Mouse (Mus musculus) E14TG2a.4 (cell line): ENCODE results near the gene Mfsd6l.
A peak's percentile ranks its signal among the peaks of the same experiment; 100 is the strongest.

Source experiments
- H3K27me3 ChIP-seq: 2 replicates; pipeline ENCODE4 v1.6.1; 2014; ENCODE audit warnings: low read length, control low read depth; ENCODE audit not compliant: insufficient read depth
- H3K36me3 ChIP-seq: 2 replicates; pipeline ENCODE4 v1.6.1; 2014; ENCODE audit warnings: low read length, control low read depth; ENCODE audit not compliant: insufficient read depth
- H3K4me1 ChIP-seq: replicated peaks from 2 replicates; pipeline ENCODE4 v1.6.1; 2014; ENCODE audit warnings: low read depth, low read length, control low read depth
- H3K4me3 ChIP-seq: replicated peaks from 2 replicates; pipeline ENCODE4 v1.5.1; 2014; ENCODE audit warnings: mild to moderate bottlenecking, low read length
- H3K9me3 ChIP-seq: 2 replicates; pipeline ENCODE4 v1.6.1; 2014; ENCODE audit warnings: low read length, control low read depth
- CTCF ChIP-seq: conservative IDR thresholded peaks from 2 replicates; pipeline ENCODE4 v1.5.1; 2014; ENCODE audit warnings: low read length
- NANOG ChIP-seq: IDR thresholded peaks from 2 replicates; pipeline ENCODE4 v1.6.1; 2014; ENCODE audit warnings: borderline replicate concordance, low read length, mixed read lengths
- POU5F1 ChIP-seq: IDR thresholded peaks from 2 replicates; pipeline ENCODE4 v1.6.1; 2014; ENCODE audit warnings: low read length, borderline replicate concordance

Gene Mfsd6l

GRCm38 (mm10) chr11:68544554-68544953 lies 11.4 kb upstream of the Mfsd6l start:
- Histone ChIP-seq H3K9me3 (no peaks in the 10 kb centered on the region), H3K4me1 (peaks cover 6% of the 10 kb centered on the region), H3K27me3 (peaks cover 24% of the 10 kb centered on the region), H3K4me3 (no peak overlapping the region), H3K36me3 (no peaks in the 10 kb centered on the region)
- TF ChIP-seq POU5F1 (no peak), CTCF (no peak), NANOG (no peak)

GRCm38 (mm10) chr11:68545172-68545571 lies 10.8 kb upstream of the Mfsd6l start:
- Histone ChIP-seq H3K36me3 (no peaks in the 10 kb centered on the region), H3K4me3 (no peak overlapping the region), H3K9me3 (no peaks in the 10 kb centered on the region), H3K4me1 (peaks cover 6% of the 10 kb centered on the region), H3K27me3 (peaks cover 19% of the 10 kb centered on the region)
- TF ChIP-seq POU5F1: no peak
- TF ChIP-seq NANOG: no peak
- no peak for TF ChIP-seq CTCF

GRCm38 (mm10) chr11:68545682-68546222 lies 10.2 kb upstream of the Mfsd6l start:
- Histone ChIP-seq H3K9me3 (no peaks in the 10 kb centered on the region), H3K4me1 (peaks cover 6% of the 10 kb centered on the region), H3K27me3 (peaks cover 17% of the 10 kb centered on the region), H3K4me3 (no peak overlapping the region), H3K36me3 (no peaks in the 10 kb centered on the region)
- no peak for TF ChIP-seq NANOG
- no peak for TF ChIP-seq POU5F1
- TF ChIP-seq CTCF: no peak

- Histone ChIP-seq H3K9me3 (no peaks in the 10 kb centered on the region), H3K36me3 (no peaks in the 10 kb centered on the region), H3K27me3 (peaks cover 20% of the 10 kb centered on the region), H3K4me1 (peaks cover 6% of the 10 kb centered on the region), H3K4me3 (no peak overlapping the region)
- no peak for TF ChIP-seq CTCF
- TF ChIP-seq POU5F1: no peak
- no peak for TF ChIP-seq NANOG
These were observed 8.5 kb upstream of the Mfsd6l start for GRCm38 (mm10) chr11:68547484-68547883.

- no peaks in the 10 kb centered on the region for H3K9me3 ChIP-seq
- H3K4me1 ChIP-seq: peaks cover 13% of the 10 kb centered on the region
- H3K27me3 ChIP-seq: peaks cover 10% of the 10 kb centered on the region; the same call in 1 of the 2 replicates
- TF ChIP-seq CTCF (peak; percentile 80), POU5F1 (no peak)
- H3K36me3 ChIP-seq: no peaks in the 10 kb centered on the region
- no peak overlapping the region for H3K4me3 ChIP-seq
These were observed 6.4 kb upstream of the Mfsd6l start for GRCm38 (mm10) chr11:68549597-68549996.

GRCm38 (mm10) chr11:68550358-68550757 lies 5.6 kb upstream of the Mfsd6l start:
- peaks cover 10% of the 10 kb centered on the region; the same call in 1 of the 2 replicates for H3K27me3 ChIP-seq

GRCm38 (mm10) chr11:68553981-68554471 lies 2.0 kb upstream of the Mfsd6l start:
- H3K27me3 ChIP-seq: peaks cover 34% of the 10 kb centered on the region
- TF ChIP-seq POU5F1: no peak
- TF ChIP-seq CTCF: peak; percentile 62
- no peaks in the 10 kb centered on the region for H3K36me3 ChIP-seq

More at GRCm38 (mm10) chr11:68550358-68550757, 5.6 kb upstream of the Mfsd6l start:
- Histone ChIP-seq H3K4me3 (no peak overlapping the region), H3K9me3 (no peaks in the 10 kb centered on the region), H3K4me1 (peaks cover 9% of the 10 kb centered on the region), H3K36me3 (no peaks in the 10 kb centered on the region)
- TF ChIP-seq NANOG (no peak), POU5F1 (no peak), CTCF (no peak)

GRCm38 (mm10) chr11:68559546-68559945 lies 3.6 kb downstream of the Mfsd6l start:
- Histone ChIP-seq H3K9me3 (no peaks in the 10 kb centered on the region), H3K4me1 (peaks cover 11% of the 10 kb centered on the region), H3K27me3 (peaks cover 33% of the 10 kb centered on the region), H3K4me3 (no peak overlapping the region), H3K36me3 (no peaks in the 10 kb centered on the region)
- peak; percentile 69 for TF ChIP-seq CTCF
- TF ChIP-seq NANOG: no peak

More at GRCm38 (mm10) chr11:68553981-68554471, 2.0 kb upstream of the Mfsd6l start:
- no peaks in the 10 kb centered on the region for H3K9me3 ChIP-seq
- peaks cover 20% of the 10 kb centered on the region for H3K4me1 ChIP-seq
- H3K4me3 ChIP-seq: no peak overlapping the region
